Mouse (Mus musculus) C2C12 (cell line): Measurements from ENCODE around the gene Sorbs1.

Source experiments
- CEBPB ChIP-seq: IDR thresholded peaks from one replicate; pipeline ENCODE4 v1.6.1; 2011; ENCODE audit warnings: low read depth, mild to moderate bottlenecking, control low read depth, moderate library complexity
- CTCF ChIP-seq: IDR thresholded peaks from one replicate; pipeline ENCODE4 v1.5.1; 2011; ENCODE audit not compliant: control insufficient read depth, insufficient read depth, insufficient read length
- USF1 ChIP-seq: IDR thresholded peaks from one replicate; pipeline ENCODE4 v1.6.1; 2011; ENCODE audit warnings: low read depth, mild to moderate bottlenecking, control low read depth, moderate library complexity

GRCm38 (mm10) chr19:40451307-40451706, 62.3 kb downstream of the Sorbs1 start:
- no peak for TF ChIP-seq CEBPB
- no peak for TF ChIP-seq CTCF
- TF ChIP-seq USF1, result no peak
